Mouse (Mus musculus): ENCODE results near the gene Mon1a.
A peak's percentile ranks its signal among the peaks of the same experiment; 100 is the strongest.

Gene Mon1a

GRCm38 (mm10) chr9:107950460-107951355 lies 62.8 kb downstream of the Mon1a start:
- DNase-seq, result peak; percentile 93
